Mouse (Mus musculus) ES-CJ7 (cell line): Measurements from ENCODE around the gene Crb3.

Source experiments
- DNase-seq: peaks from one replicate; pipeline ENCODE4 v3.0.0; 2011; ENCODE audit warnings: low read depth, low spot score

The Crb3 gene

DNA sequence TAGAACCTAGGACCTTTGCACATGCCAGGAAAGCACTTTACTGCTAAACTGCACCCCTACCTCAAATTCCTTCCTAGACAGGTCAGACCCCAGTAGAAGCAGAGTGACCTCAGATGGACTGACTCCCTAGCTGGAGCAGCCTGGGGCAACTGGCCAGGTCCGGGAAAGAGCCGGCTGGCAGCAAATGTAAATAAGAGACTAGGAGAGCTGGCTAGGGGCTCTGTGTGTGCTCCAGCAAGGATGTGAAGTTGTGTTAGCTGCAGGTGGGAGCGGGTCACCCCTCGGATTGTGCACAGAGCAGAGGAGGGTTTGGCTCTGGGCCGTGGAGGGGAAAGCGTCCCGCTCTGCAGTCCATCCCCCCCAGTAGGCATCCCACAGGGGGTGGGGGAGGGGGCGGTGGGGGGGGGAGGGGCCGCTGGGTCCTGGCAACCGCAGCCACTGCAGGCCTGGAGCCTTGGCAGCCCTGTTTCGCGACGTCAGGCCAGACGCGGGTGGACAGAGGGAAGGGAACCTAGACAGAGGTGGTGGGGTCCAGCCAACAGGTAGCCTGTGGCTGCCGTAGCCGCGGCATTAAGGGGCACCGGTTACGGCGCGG lies at the start of gene Crb3:
TSS of gene Crb3 (plus strand) at position 215 of the 595 bp plus-strand sequence.
- no peak for DNase-seq

DNA sequence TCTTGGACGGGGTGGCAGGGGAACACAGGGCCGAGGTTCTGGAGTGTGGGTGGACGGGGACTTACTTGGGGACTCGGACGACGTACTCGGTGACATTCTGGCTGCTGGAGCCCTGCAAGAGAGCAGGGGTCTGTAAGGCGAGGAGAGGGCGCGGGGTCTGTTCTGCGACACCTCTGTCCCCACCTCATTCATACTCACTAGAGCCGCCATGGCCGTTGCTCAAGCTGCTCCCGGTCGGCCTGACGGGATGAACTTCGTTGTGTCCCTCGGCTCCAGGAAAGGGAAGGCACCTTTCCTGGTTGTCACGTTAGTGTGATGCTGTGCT lies 48.0 kb upstream of the Crb3 start:
- DNase-seq = no peak

DNA sequence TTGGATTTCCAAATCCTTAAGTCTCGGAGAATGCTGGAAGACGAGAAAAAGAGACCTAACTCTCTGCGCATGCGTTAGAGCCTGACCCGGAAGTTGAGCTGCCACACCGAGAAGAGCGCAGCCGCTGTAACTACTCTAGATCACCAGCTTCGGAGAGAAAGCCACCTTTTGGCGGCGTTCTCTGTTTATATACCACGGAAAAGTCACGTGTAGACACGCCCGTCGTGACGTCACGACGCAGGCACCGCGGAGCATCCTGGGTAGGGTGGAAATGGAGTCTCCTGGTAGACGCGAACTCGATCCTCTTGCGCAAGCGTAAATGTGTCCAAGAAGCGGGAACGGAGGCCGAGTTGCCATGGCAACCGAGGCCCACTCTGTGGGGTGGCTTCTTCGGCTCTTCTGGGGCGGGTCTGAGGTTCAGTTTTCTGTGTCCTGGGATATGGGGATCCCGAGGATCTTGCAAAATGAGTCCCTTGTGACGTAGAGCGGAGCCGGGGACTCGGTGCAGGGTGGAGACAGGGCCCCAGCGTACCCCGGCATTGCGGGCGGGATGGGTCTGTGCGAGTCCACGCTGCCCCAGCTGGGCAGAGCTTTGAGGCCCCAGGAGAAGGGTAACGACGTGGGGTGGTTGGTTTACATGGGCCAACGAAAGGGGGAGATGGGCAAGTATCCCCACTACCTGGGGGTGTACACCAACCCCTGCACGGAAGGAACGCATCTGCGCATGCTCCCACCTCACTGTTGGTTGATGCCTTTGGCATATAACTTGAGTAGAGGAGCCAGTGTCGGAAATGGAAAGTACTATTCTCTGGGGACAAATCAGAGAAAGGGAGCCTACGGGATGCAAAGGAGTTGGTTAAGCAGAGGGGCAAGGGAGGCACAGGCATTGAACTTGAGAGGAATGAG lies 47.4 kb upstream of the Crb3 start, which contains the start of the genes Gtf2f1 and Gm17949:
TSS of gene Gtf2f1 (minus strand) at position 53 of the 906 bp plus-strand sequence.
TSS of gene Gm17949 (plus strand) at position 234 of the 906 bp plus-strand sequence.
- DNase-seq = peak; percentile 99

DNA sequence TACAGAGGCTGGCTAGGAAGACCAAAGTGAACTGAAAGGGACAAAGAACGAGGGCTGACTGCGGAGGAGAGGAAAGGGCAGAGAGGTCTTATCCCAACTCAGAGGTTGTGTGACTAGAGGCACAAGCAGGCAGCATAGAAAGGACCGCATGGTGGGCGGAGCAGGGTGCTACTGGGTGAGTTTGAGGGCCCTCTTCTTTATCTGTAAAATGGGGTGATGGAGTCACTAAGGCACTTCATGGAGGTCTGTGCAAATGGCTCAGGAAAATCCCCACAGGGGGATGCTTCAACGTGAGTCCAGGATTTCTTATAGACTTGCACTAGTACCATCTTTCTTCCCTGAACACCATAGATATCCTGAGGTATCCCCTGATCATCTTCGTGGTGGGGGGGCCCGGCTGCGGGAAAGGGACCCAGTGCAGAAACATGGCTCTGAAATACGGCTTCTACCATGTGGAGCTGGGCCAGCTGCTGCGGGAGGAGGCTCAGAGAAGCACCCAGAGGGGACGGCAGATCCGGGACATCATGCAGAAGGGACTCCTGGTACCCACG lies 46.6 kb upstream of the Crb3 start:
- no peak for DNase-seq

DNA sequence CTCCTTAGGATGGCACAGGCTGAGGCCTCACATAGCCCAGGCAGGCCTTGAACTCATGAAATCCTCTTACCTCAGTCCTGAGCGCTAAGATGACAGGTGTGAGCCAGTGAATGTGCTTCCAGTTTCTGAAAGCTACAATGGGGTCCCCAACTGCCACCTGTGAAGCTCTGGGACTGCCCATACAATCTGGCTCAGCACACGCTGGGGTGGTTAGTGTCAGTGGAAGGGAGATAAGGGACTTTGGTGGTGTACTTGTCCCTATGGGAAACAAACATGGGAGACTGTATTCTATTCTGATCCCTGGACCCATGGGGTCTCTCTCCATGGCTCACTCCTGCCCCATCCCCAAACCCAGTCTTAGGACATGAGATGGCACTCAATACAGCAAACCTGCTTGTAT lies 39.2 kb upstream of the Crb3 start:
- DNase-seq = no peak

DNA sequence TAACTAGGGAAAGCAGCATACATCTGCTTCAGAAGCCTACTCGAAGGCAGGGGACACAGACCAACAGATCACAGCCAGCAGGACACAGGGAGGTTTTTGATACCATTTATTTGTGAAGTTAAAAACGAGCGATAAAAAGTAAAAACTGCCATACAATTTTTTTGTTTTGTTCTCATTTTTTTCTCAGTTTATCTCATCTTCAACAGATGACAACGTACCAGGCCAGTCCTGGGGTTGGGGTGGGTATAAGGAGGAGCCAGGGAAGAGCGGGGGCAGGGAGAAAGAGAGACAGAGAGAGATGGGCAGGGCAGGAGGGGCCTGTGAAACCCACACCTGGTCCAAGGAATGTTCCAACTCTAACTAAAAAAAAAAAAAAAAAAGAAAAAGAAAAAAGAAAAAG lies 37.9 kb upstream of the Crb3 start:
- DNase-seq = no peak

DNA sequence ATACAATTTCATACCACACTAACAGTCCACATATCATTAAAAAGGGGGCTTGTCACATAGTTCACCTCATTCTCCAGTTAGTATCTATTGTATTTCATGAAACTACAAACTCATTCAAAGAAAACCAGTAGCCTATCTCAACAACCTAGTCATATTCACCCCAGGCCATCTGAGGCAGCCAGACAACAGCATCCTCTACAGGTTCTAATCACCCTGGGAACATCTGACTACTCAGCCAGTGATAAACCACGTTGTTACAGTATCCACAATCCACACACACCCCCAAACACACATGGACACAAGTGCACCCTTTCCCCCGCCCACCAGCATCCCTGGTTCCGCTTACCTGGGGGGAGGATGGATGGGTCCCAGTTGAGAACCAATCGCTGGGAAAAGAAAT lies 31.4 kb upstream of the Crb3 start:
- no peak for DNase-seq

DNA sequence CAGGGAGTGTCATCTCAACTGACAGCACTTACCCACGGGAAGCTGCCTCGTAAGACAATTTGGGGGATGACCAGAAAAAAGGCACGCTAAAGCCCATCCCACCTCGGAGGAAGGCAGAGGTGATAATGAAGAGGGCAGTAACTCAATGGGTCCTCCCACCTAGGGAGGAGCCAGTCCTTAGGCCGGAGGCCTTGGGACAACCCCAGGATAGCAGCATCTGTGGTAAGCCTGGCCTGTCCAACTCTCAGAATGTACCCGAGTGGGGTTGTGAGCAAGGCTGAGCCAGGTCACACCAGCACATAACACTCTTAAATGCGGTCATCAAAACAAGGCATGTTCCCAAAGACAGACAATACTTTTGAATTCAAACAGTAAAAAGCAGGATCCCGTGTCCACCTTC lies 29.2 kb upstream of the Crb3 start:
- no peak for DNase-seq

DNA sequence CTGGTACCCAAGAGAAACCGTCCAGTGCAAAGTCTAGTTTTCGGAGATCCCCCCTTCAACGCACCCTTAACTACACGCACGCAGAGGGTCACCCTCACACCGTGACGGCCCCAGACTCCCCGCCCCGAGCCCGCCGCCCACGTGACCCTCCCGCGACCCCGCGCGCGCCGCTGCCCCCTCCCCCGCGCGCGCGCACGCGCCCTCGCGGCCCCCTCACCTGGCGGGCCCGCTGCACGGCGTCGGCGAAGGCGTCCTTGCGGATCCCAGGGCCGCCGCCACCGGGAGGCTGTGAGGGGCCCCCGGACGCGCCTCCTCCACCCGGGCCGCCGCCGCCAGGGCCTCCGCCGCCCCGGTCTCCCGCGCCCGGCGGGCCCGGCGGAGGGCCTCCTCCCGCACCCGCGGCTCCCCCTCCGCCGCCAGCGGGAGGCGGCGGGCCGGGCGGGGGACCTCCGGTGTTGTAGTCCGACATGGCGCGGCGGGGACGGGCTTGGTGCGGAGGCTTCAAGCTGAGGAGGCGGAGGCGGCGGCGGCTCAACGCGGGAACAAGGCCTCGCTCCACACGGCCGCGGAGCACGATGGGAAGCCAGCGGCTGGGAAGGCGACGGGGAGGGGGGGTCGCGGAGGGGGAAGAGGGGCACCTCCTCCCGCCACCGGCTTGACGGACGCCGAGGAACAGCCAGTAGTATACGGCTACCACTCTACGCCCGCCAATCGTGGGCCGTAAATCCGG lies 27.8 kb upstream of the Crb3 start, which contains the start of gene Khsrp:
TSS of gene Khsrp (minus strand) at position 592 of the 730 bp plus-strand sequence.
- peak; percentile 44 for DNase-seq

DNA sequence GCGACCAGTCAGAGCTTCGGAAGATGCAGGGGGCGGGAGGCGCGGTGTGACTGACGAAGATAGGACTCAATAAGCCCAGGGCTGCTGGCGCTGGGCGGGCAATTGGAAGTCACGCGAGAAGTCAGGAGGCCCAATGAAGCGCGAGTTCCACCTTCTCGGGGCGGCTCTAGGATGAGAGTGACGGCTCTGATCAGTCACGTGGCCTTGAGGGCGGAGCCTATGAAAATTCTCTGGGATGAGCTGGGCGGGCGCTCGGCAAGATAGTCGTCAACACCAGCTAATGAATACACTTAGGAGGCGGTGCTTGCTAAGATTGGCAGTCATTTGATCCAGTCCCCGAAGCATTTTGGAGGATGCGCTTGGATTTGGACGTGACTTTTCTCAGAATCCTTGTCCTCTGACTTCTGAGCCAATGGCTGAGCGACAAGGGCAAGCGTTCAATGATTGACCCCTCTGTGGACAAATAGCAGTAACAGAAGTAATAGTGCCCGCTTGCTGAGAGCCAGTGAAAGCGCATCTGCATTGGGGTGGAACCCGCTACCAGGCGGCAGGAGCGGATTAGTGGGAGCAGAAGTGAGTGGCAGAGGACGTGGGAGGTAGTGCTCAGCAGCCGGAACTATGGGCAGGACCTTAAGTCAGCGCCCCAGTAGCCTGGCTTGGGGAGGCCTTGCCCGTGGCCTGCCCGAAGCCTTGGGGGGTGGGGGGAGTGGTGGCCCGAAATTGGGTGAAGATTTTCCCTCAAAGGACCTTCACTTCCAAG lies 27.1 kb upstream of the Crb3 start:
- DNase-seq = peak; percentile 100

DNA sequence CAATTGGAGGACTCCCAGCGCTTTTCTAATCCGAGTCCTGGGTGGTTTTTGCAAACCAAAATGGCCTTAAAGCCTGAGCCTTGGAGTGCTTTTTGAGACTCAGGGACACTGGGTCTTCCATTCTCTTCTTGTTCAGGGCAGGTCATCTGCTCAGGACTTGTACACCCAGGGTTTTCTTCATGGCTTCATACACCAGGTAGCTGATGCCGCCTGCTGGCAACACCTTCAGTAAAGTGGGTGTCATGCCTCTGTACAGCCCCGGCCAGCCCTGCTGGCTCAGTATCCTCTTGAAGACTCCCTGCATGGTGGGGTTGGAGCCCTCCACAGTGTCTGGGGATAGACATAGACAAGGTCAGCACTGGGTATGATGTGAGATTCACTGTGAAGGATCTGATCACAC lies 26.1 kb upstream of the Crb3 start:
- peak; percentile 26 for DNase-seq

DNA sequence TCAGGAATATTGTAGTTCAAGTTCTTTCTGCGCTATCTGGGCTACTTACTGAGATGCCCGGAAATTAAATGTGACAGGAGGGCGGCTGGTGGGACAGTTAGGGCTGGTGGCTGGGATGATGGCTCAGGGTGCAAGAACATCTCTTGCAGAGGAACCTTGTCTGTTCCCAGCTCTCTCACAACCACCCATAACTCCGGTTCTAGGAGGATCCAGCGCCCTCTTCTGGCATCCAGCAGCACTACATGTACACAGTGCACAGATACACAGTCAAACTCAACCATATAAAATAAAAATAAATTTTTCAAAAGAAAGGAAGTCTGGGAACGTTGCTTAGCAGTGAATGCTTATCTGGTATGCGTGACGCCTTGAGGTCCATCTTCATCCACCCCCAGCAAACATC lies 19.9 kb upstream of the Crb3 start:
- peak; percentile 64 for DNase-seq

DNA sequence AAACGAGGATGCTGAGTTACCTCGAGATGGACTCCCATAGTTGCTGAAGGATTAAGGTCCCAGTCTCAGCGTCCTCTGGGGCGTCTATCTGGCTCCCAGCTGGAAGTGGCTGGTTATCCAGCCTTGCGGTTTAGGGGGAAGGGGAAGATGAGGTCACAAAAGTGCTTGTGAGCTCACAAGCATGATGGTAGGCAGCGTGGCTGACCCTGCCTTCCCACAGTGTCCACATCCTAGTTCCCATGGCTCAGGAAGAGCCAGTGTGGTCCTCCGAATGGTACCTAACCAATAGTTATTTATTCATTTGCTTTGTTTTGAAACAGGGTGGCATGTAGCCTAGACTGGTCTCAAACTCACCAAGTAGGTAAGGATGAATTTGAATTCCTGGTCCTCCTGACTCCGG lies 17.4 kb upstream of the Crb3 start, which contains the start of gene Slc25a41:
TSS of gene Slc25a41 (minus strand) at position 101 of the 400 bp plus-strand sequence.
- no peak for DNase-seq

DNA sequence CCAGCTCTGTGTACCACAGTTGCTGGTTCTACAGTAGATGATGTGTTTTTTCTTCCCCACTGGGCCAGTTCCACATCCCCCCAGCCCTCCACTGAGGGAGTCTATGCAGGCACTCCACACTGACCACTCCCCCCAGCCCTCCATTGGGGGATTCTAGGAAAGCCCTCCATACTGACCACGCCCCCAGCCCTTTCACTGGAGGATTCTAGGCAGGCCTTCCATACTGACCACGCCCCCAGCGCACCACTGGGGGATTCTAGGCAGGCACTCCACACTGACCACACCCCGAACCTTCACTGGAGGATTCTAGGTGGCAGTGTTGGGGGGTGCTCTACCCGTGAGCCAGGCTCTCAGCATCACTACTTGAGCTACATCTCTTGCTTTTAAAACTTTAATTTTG lies 11.5 kb upstream of the Crb3 start:
- DNase-seq = peak; percentile 95

DNA sequence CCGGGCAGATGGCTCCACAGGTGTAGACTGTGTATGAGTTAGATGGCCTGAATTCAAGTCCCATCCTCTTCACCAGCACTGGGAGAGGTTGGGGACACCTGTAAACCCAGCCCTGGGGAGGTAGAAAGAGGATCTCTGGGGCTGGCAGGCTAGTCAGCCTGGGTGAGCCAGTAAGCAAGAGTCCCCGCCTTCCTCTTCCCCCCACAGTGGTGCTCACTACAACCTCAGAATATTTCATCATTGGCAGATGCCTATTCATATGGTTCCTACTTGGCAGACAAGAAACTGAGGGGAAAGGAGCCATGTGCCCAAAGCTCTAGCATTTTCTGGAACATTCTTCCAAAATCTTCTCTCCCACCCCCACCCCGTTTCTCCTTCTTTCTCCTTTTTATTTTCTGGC lies 10.1 kb upstream of the Crb3 start:
- DNase-seq = no peak

DNA sequence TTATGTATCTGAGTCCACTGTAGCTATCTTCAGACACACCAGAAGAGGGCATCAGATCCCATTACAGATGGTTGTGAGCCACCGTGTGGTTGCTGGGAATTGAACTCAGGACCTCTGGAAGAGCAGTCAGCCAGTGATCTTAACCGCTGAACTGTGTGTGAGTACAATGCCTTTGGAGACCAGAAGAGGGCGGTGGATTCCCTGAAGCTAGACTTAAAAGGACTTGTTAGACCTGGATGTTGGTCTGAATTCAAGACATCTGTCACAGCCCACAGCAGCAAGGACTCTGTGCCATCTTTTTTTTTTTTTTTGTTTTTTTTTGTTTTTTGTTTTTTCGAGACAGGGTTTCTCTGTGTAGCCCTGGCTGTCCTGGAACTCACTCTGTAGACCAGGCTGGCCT lies 7.2 kb upstream of the Crb3 start:
- DNase-seq = peak; percentile 78

DNA sequence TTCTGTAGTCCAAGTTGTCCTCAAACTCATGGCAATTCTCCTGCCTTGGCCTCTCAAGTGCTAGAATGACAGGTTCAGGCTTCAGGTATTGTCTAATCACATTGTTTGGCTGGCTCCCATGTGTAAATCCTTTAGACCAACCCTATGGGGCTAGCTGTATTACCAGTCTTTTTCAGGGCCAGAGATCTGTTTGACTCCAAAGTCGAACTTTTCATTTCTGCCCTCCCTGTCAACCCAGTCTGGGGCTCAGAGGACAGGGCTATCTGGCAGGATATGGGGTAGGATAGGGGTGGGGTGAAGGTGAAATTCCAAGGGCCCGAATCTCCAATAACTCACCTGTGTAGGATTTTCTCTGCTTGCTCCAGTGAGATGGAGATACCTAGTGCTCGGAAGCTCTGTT lies 2.7 kb upstream of the Crb3 start:
- DNase-seq = no peak

DNA sequence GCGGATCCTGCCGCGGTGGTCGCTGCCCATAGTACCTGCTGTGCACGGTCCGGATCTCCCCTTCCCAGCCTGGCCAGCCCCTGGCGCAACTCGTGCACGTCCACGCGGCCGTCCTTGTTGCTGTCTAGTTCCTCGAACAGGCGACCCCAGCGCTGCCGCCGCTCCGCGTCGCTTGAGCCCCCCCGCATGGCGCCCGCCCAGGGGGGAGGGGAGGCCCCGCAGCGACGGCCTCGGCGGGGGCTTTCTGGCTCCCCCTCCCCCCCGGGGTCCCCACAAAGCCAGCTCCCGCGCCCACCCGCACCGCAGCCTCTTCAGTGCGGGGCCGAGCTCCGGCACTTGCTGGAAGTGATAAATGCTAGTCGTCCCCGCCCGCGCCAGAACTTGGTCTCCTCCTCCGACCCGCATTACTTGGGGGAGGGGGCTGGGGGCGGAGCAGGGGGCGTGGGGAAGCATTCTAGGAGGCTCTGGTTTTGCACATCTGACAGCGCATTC lies 627 bp downstream of the Crb3 start, which contains the start of gene Slc25a23:
TSS of gene Slc25a23 (minus strand) at position 378 of the 492 bp plus-strand sequence.
- DNase-seq = peak; percentile 87

DNA sequence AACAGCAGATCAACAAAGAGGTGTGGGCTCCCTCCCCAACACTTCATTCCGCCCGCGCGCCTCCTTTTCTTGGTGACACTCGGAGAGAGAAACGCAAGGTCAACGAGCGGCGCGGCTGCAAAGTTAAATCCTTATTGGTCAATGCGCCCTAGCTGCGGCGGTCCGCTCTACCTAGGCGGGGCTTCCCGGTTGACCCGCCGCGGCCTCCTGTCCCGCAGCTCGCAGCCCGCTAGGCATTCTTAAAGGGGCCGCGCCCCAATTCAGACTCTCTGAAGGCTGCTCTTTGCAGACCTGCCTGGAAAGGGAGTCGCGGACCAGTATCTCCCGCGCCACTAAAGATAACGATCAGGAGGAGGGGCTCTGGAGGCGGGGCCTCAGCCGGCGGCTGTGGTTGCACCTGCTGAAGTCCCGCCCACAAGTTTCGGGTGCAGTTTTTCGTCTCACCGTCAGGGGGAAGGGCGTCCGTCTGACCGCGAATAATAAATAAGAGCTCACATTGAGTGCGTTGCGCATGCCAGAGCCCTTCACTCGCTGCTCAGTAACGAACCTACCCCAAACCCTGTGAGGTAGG lies 1.4 kb downstream of the Crb3 start:
- DNase-seq = peak; percentile 98

DNA sequence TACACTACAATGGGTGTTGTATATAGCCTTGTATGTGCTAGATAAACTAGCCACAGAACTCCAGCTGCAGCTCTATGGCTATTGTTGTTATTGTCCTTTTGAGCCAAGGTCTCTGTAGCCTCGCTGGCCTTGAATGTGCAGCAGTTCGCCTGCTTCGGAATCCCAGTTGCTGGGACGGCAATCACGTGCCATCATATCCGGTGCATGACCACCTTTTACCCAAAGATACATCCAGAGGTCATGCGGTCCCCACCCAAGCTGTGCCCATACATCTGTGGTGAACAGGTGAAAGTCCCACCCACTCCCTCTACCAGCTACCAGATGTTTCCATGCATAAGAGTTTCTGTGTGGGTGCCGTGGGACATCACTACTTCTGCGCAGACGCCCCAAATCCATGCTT lies 2.2 kb downstream of the Crb3 start:
- no peak for DNase-seq
